Mouse (Mus musculus): ENCODE data around the gene Alas2. TPM values are rescaled to one million over a fixed set of nuclear protein-coding genes. Genes with fewer than 3 reads are reported as not detected.

Gene Alas2
- polyA plus RNA-seq, 1 experiment from 2014 or later, result 170 TPM

DNA sequence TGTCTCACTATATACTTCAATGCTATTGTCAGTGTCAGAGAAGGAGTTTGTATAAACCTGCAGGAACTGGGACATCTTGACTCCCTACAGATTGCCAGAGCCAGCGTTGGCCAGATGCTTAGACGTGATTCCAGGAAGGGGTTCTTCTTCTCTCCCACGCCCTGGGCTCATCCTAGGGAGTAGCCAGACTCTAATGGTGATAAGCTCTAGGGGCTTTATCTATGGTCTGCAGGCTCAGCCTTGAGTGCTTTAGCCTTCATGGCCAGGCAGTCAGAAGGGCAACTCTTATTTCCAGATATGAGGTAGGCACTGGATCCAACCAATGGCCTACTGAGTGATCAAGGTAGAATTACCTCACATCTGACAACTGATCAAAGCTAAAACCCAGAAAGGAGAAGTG is 2.5 kb downstream of the Alas2 start:
- Histone ChIP-seq H3K4me1 (replicated peaks; ENCODE audit: control insufficient read depth, insufficient read depth, low read length) (no peaks in the 10 kb centered on the region; the same call in 1 of the 2 replicates), H3K9ac (ENCODE audit: low read depth, low read length) (no peak overlapping the region), H3K4me2 (peak overlapping the region; percentile 43), H3K9me3 (ENCODE audit: control insufficient read depth, low read length) (no peaks in the 10 kb centered on the region), H3K27me3 (replicated peaks; ENCODE audit: control insufficient read depth, insufficient read depth, low read length) (no peaks in the 10 kb centered on the region), H3K36me3 (ENCODE audit: control insufficient read depth, insufficient read depth, low read length) (0 out of 2 replicates have a peak, but pooled peaks cover 2% of the 10 kb centered on the region), H3K4me3 (ENCODE audit: low read depth, low read length) (no peak overlapping the region), H3K27ac (ENCODE audit: low read depth, low read length) (peak overlapping the region; percentile 79)
- DNase-seq (ENCODE audit: low spot score) (peak; percentile 38), ATAC-seq (replicated peaks; ENCODE audit: low FRiP score) (peak; percentile 97)
- 56% methylated on average over 3 of the region's 3 CpGs for WGBS

DNA sequence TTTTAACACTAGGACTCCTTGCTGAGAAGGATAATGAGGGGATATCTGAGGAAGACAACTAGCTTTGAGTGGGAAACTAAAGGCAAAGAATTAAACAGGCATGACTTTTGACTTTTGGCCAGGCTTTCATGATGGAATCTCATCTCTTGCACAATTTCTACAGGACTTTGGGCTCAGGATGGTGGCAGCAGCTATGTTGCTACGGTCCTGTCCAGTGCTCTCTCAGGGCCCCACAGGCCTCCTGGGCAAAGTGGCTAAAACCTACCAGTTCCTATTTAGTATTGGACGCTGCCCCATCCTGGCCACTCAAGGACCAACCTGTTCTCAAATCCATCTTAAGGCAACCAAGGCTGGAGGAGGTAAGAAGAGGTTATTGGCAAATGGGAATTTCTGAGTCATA is 4.8 kb downstream of the Alas2 start:
- 0 out of 2 replicates have a peak, but pooled peaks cover 2% of the 10 kb centered on the region for H3K36me3 ChIP-seq (ENCODE audit: control insufficient read depth, insufficient read depth, low read length)
- H3K4me3 ChIP-seq (ENCODE audit: low read depth, low read length), result no peak overlapping the region
- no peaks in the 10 kb centered on the region; the same call in 1 of the 2 replicates for H3K4me1 ChIP-seq (replicated peaks; ENCODE audit: control insufficient read depth, insufficient read depth, low read length)
- no peaks in the 10 kb centered on the region for H3K9me3 ChIP-seq (ENCODE audit: control insufficient read depth, low read length)
- DNase-seq (ENCODE audit: low spot score) (no peak), ATAC-seq (replicated peaks; ENCODE audit: low FRiP score) (no peak)
- H3K27me3 ChIP-seq (replicated peaks; ENCODE audit: control insufficient read depth, insufficient read depth, low read length), result no peaks in the 10 kb centered on the region; the same call in 1 of the 2 replicates
- H3K27ac ChIP-seq (ENCODE audit: low read depth, low read length), result no peak overlapping the region
- H3K4me2 ChIP-seq, result peak overlapping the region; percentile 29; the same call in 1 of the 2 replicates
- WGBS, result 74% methylated on average over 2 of the region's 2 CpGs
- no peak overlapping the region for H3K9ac ChIP-seq (ENCODE audit: low read depth, low read length)

DNA sequence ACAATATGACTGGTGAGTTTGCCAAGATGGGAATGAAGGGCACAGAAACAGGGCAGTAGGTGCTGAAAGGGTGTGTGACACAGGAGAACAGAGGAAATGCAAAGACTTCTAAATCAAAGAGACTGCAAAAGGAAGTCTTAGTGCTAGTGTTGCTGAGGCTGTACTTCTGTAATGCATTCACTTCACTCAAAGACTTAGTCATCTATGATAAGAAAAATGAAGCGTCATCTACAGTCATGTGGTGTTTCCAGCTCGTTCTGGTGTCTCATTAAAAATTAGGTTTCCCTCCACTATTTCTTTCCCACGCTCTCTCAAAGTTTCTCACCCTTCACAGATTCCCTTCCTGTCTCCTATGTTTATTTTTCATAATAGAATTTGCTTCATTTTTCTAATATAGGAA is 6.9 kb downstream of the Alas2 start:
- no peak overlapping the region for H3K27ac ChIP-seq (ENCODE audit: low read depth, low read length)
- WGBS, result 76% methylated on average over 3 of the region's 3 CpGs
- no peaks in the 10 kb centered on the region; the same call in 1 of the 2 replicates for H3K27me3 ChIP-seq (replicated peaks; ENCODE audit: control insufficient read depth, insufficient read depth, low read length)
- H3K9me3 ChIP-seq (ENCODE audit: control insufficient read depth, low read length), result no peaks in the 10 kb centered on the region
- H3K36me3 ChIP-seq (ENCODE audit: control insufficient read depth, insufficient read depth, low read length), result 0 out of 2 replicates have a peak, but pooled peaks cover 2% of the 10 kb centered on the region
- H3K4me2 ChIP-seq, result no peak overlapping the region
- no peaks in the 10 kb centered on the region for H3K4me1 ChIP-seq (replicated peaks; ENCODE audit: control insufficient read depth, insufficient read depth, low read length)
- ATAC-seq (replicated peaks; ENCODE audit: low FRiP score) (no peak), DNase-seq (ENCODE audit: low spot score) (no peak)
- H3K9ac ChIP-seq (ENCODE audit: low read depth, low read length), result no peak overlapping the region
- H3K4me3 ChIP-seq (ENCODE audit: low read depth, low read length), result no peak overlapping the region

DNA sequence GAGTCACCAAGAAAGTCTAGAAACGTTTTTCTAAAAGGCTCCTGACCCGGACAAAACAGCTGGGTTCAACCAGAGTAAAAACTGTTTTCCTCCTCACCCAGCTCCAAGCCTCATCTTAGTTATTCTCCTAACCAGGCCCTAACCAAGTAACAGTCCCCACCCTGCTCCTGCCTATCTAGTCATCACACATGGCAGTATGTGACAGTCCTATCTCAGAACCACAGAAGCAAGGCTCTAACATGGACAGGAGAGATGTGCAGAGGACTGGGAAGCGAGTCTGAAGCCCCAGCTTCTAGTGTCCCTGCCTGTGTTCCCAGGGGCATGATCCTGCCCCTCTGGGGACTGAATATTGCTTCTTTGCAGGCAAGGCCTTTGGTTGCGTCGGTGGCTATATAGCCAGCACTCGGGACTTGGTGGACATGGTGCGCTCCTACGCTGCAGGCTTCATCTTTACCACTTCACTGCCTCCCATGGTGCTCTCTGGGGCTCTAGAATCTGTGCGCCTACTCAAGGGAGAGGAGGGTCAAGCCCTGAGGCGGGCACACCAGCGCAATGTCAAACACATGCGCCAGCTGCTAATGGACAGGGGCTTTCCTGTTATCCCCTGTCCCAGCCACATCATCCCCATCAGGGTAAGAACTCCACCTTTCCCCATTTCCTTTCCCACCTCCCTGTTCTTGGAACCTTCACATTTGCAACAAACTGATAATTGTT is 17.6 kb downstream of the Alas2 start:
- ATAC-seq (replicated peaks; ENCODE audit: low FRiP score), result peak; percentile 100
- Histone ChIP-seq H3K4me3 (ENCODE audit: low read depth, low read length) (no peak overlapping the region), H3K27me3 (replicated peaks; ENCODE audit: control insufficient read depth, insufficient read depth, low read length) (no peaks in the 10 kb centered on the region; the same call in 1 of the 2 replicates), H3K36me3 (ENCODE audit: control insufficient read depth, insufficient read depth, low read length) (no peaks in the 10 kb centered on the region; the same call in 1 of the 2 replicates), H3K9me3 (ENCODE audit: control insufficient read depth, low read length) (no peaks in the 10 kb centered on the region), H3K4me1 (replicated peaks; ENCODE audit: control insufficient read depth, insufficient read depth, low read length) (no peaks in the 10 kb centered on the region; the same call in 1 of the 2 replicates), H3K9ac (ENCODE audit: low read depth, low read length) (no peak overlapping the region), H3K27ac (ENCODE audit: low read depth, low read length) (peak overlapping the region; percentile 81), H3K4me2 (peak overlapping the region; percentile 21)
- DNase-seq (ENCODE audit: low spot score), result no peak
- WGBS, result 58% methylated on average over 11 of the region's 12 CpGs

DNA sequence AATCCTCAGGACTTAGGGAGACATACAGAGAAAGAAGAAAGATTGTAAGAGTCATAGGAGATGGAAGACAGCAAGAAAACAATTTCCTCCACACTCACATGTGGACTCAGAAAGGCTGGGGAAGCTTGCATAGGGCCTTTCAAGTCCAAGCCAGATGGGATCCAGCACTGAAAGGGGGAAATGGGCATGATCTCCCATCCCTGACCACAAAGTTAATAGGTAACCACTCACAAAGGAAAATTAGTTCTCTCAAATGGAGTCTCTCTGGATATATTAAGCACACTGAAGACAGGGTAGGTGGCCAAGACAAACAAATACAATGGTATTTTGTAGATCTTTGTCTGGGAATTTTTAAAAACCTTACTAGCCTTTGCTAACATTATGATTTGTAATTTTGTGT is 34.7 kb downstream of the Alas2 start:
- no peak overlapping the region for H3K4me2 ChIP-seq
- ATAC-seq (replicated peaks; ENCODE audit: low FRiP score) (no peak), DNase-seq (ENCODE audit: low spot score) (no peak)
- H3K4me1 ChIP-seq (replicated peaks; ENCODE audit: control insufficient read depth, insufficient read depth, low read length), result no peaks in the 10 kb centered on the region
- no peak overlapping the region for H3K9ac ChIP-seq (ENCODE audit: low read depth, low read length)
- peaks cover 3% of the 10 kb centered on the region; the same call in 1 of the 2 replicates for H3K36me3 ChIP-seq (ENCODE audit: control insufficient read depth, insufficient read depth, low read length)
- no peaks in the 10 kb centered on the region for H3K27me3 ChIP-seq (replicated peaks; ENCODE audit: control insufficient read depth, insufficient read depth, low read length)
- H3K4me3 ChIP-seq (ENCODE audit: low read depth, low read length), result no peak overlapping the region
- H3K9me3 ChIP-seq (ENCODE audit: control insufficient read depth, low read length), result no peaks in the 10 kb centered on the region
- no peak overlapping the region for H3K27ac ChIP-seq (ENCODE audit: low read depth, low read length)

DNA sequence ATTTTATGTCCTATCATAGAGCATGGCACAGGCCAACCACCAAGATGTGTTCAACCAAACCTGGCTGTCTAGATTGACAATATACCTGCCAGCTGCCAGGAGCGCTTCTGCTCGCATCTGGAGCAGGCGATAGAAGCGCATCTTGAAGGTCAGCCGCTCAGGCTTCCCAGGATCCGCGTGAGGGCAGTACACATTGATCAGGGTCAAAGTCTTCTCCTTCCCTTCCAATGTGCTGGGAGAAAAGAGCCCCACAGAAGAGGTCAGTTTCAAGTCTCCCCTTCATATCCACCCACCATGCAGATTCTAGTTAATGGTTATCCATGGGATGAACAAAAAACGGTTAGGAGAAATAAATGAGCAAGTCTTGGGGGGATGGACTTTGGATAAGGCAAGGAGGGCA is 37.9 kb downstream of the Alas2 start:
- Histone ChIP-seq H3K4me1 (replicated peaks; ENCODE audit: control insufficient read depth, insufficient read depth, low read length) (no peaks in the 10 kb centered on the region), H3K36me3 (ENCODE audit: control insufficient read depth, insufficient read depth, low read length) (peaks cover 3% of the 10 kb centered on the region; the same call in 1 of the 2 replicates), H3K27ac (ENCODE audit: low read depth, low read length) (no peak overlapping the region), H3K27me3 (replicated peaks; ENCODE audit: control insufficient read depth, insufficient read depth, low read length) (no peaks in the 10 kb centered on the region; the same call in 1 of the 2 replicates), H3K4me3 (ENCODE audit: low read depth, low read length) (no peak overlapping the region), H3K9ac (ENCODE audit: low read depth, low read length) (no peak overlapping the region), H3K4me2 (no peak overlapping the region), H3K9me3 (ENCODE audit: control insufficient read depth, low read length) (no peaks in the 10 kb centered on the region)
- 88% methylated on average over 8 of the region's 8 CpGs for WGBS
- ATAC-seq (replicated peaks; ENCODE audit: low FRiP score) (no peak), DNase-seq (ENCODE audit: low spot score) (no peak)

DNA sequence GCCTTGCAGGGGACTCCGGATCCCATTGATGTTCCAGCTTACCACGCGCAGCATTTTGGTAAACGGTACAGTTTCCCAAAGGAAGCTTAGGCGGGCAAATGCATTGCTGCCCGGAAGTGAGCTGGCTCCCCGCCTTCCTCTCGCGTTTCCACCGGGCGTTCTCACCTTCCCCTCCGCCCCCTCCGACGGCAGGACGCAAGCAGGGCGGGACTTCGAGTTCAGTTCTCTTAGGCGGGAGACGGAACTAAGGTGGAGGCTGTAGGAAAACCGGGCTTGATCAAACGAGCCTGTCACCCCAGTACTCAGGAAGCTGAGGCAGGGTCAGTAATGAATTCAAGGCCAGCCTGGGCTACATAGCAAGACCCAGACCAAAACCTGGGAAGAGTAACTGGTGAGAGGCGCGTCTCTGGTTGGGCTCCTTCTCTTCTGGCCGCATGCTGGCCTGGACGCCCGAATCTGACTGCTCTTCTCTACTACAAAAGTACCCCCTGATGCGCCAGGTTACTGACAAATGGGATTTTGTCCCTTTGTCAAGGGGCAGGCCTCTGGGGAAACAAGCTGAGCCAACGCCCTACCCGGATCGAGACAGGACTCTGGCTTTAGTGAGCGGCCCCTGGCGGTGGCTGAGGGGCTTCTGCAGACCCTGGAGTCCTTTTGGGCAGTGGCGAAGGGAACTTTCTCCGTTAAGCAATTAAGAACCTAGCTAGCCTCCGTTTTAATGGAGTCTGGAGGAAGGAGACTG is 41.0 kb downstream of the Alas2 start, which contains the start of gene Pfkfb1:
TSS of gene Pfkfb1 (plus strand) at position 207 of the 742 bp plus-strand sequence.
- Histone ChIP-seq H3K4me3 (ENCODE audit: low read depth, low read length) (peak within 1 kb of the TSS; percentile 61), H3K9ac (ENCODE audit: low read depth, low read length) (peak within 1 kb of the TSS; percentile 74), H3K27me3 (replicated peaks; ENCODE audit: control insufficient read depth, insufficient read depth, low read length) (no peaks in the 10 kb centered on the region; the same call in 1 of the 2 replicates), H3K9me3 (ENCODE audit: control insufficient read depth, low read length) (no peaks in the 10 kb centered on the region), H3K4me1 (replicated peaks; ENCODE audit: control insufficient read depth, insufficient read depth, low read length) (no peaks in the 10 kb centered on the region), H3K27ac (ENCODE audit: low read depth, low read length) (peak within 1 kb of the TSS; percentile 85), H3K36me3 (ENCODE audit: control insufficient read depth, insufficient read depth, low read length) (no peaks in the 10 kb centered on the region), H3K4me2 (peak within 1 kb of the TSS; percentile 72)
- ATAC-seq (replicated peaks; ENCODE audit: low FRiP score), result peak; percentile 93
- WGBS, result 19% methylated on average over 35 of the region's 35 CpGs
- DNase-seq (ENCODE audit: low spot score), result peak; percentile 76

DNA sequence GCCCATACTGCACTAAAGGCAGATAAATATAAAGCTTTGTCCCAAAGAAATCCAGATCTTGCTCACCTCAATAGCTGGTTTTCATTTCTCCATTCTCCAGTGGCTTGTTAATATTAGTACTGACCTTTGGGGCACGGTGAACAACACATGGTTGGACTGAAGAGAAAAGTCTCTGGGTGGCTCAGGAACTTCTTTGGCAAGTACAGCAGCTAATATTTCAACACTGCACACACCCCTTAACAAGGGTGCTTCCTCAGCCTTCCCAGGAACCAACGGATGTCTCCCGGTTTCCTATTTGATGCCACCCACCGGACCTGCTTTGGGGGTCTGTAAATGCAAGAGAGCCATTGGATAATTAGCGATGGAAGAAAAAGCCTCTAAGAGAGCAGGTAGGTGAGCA is 42.5 kb downstream of the Alas2 start, which contains the start of gene Apex2:
TSS of gene Apex2 (minus strand) at position 173 of the 400 bp plus-strand sequence.
- peak within 1 kb of the TSS; percentile 61 for H3K4me3 ChIP-seq (ENCODE audit: low read depth, low read length)
- H3K27me3 ChIP-seq (replicated peaks; ENCODE audit: control insufficient read depth, insufficient read depth, low read length), result no peaks in the 10 kb centered on the region; the same call in 1 of the 2 replicates
- H3K27ac ChIP-seq (ENCODE audit: low read depth, low read length), result no peak within 1 kb of the TSS; the same call in 1 of the 2 replicates
- no peak for DNase-seq (ENCODE audit: low spot score)
- no peak within 1 kb of the TSS for H3K9ac ChIP-seq (ENCODE audit: low read depth, low read length)
- no peaks in the 10 kb centered on the region for H3K36me3 ChIP-seq (ENCODE audit: control insufficient read depth, insufficient read depth, low read length)
- H3K4me2 ChIP-seq, result peak within 1 kb of the TSS; percentile 72
- ATAC-seq (replicated peaks; ENCODE audit: low FRiP score), result no peak
- H3K4me1 ChIP-seq (replicated peaks; ENCODE audit: control insufficient read depth, insufficient read depth, low read length), result no peaks in the 10 kb centered on the region; the same call in 1 of the 2 replicates
- no peaks in the 10 kb centered on the region for H3K9me3 ChIP-seq (ENCODE audit: control insufficient read depth, low read length)
- WGBS, result 67% methylated on average over 5 of the region's 5 CpGs
